8 mouse cellular contexts compared by ENCODE assay signal in genomic region chr4:41506906-41507305, GRCm38 (mm10). TPM values are rescaled to one million over a fixed set of nuclear protein-coding genes. Genes with fewer than 3 reads are reported as not detected.
A peak's percentile ranks its signal among the peaks of the same experiment; 100 is the strongest.
DNase-seq lines count a peak whose midpoint lies in the region; ATAC-seq and TF ChIP-seq lines count a peak whose summit lies in the region.

No protein-coding gene starts in this region.

- H3K36me3 ChIP-seq in embryonic facial prominence, embryonic 14.5 days (ENCODE audit: control insufficient read depth, insufficient read depth, low read length): no peaks in the 10 kb centered on the region
- no peaks in the 10 kb centered on the region for H3K36me3 ChIP-seq in heart, adult 2 months (ENCODE audit: control insufficient read depth, insufficient read depth, low read length)
- H3K36me3 ChIP-seq in kidney, adult 2 months (ENCODE audit: control insufficient read depth, insufficient read depth, low read length): no peaks in the 10 kb centered on the region
- H3K36me3 ChIP-seq in limb, embryonic 14.5 days (ENCODE audit: control insufficient read depth, insufficient read depth, low read length): no peaks in the 10 kb centered on the region
- H3K36me3 ChIP-seq in midbrain, embryonic 15.5 days (replicated peaks): no peaks in the 10 kb centered on the region
- H3K36me3 ChIP-seq in spleen, adult 2 months (ENCODE audit: control insufficient read depth, insufficient read depth, low read length): no peaks in the 10 kb centered on the region

- H3K9ac ChIP-seq in embryonic facial prominence, embryonic 14.5 days (ENCODE audit: low read depth, low read length): peak overlapping the region; percentile 69
- H3K9ac ChIP-seq in heart, adult 2 months (ENCODE audit: low read depth, low read length): peak overlapping the region; percentile 53
- peak overlapping the region; percentile 62 for H3K9ac ChIP-seq in limb, embryonic 14.5 days (ENCODE audit: low read depth, low read length, severe bottlenecking)
- peak overlapping the region; percentile 72 for H3K9ac ChIP-seq in midbrain, embryonic 15.5 days

- no peak for TF ChIP-seq EP300 in heart, adult 2 months (IDR thresholded peaks at IDR 0.05; ENCODE audit: insufficient read depth, low read depth, low read length)

- H3K4me1 ChIP-seq in embryonic facial prominence, embryonic 14.5 days (ENCODE audit: control insufficient read depth, insufficient read depth, low read length): peaks cover 9% of the 10 kb centered on the region; the same call in 1 of the 2 replicates
- H3K4me1 ChIP-seq in heart, adult 2 months (ENCODE audit: control insufficient read depth, insufficient read depth, low read length): peaks cover 6% of the 10 kb centered on the region; the same call in 1 of the 2 replicates
- H3K4me1 ChIP-seq in kidney, adult 2 months (ENCODE audit: control insufficient read depth, insufficient read depth, low read length): peaks cover 8% of the 10 kb centered on the region; the same call in 1 of the 2 replicates
- H3K4me1 ChIP-seq in limb, embryonic 14.5 days (ENCODE audit: control insufficient read depth, insufficient read depth, low read length): peaks cover 13% of the 10 kb centered on the region
- H3K4me1 ChIP-seq in midbrain, embryonic 15.5 days: peaks cover 33% of the 10 kb centered on the region
- peaks cover 10% of the 10 kb centered on the region for H3K4me1 ChIP-seq in spleen, adult 2 months (ENCODE audit: control insufficient read depth, insufficient read depth, insufficient read length)

- 0 out of 2 replicates have a peak, but pooled peaks cover 7% of the 10 kb centered on the region for H3K27me3 ChIP-seq in embryonic facial prominence, embryonic 14.5 days (replicated peaks; ENCODE audit: control insufficient read depth, insufficient read depth, low read length)
- H3K27me3 ChIP-seq in heart, adult 2 months (ENCODE audit: control insufficient read depth, insufficient read depth, low read length): no peaks in the 10 kb centered on the region
- no peaks in the 10 kb centered on the region for H3K27me3 ChIP-seq in kidney, adult 2 months (replicated peaks; ENCODE audit: control insufficient read depth, insufficient read depth, low read length)
- H3K27me3 ChIP-seq in limb, embryonic 14.5 days (ENCODE audit: control insufficient read depth, insufficient read depth, low read length): peaks cover 6% of the 10 kb centered on the region; the same call in 1 of the 2 replicates
- H3K27me3 ChIP-seq in midbrain, embryonic 15.5 days (replicated peaks): 0 out of 2 replicates have a peak, but pooled peaks cover 10% of the 10 kb centered on the region
- peaks cover 3% of the 10 kb centered on the region; the same call in 1 of the 2 replicates for H3K27me3 ChIP-seq in spleen, adult 2 months (ENCODE audit: control insufficient read depth, insufficient read depth, low read length)

- WGBS in embryonic facial prominence, embryonic 14.5 days: 0% methylated on average over 15 of the region's 29 CpGs
- under 1% methylated on average over 29 of the region's 29 CpGs for WGBS in heart, adult 2 months
- WGBS in kidney, adult 2 months: under 1% methylated on average over 29 of the region's 29 CpGs
- WGBS in limb, embryonic 14.5 days: under 1% methylated on average over 28 of the region's 29 CpGs
- WGBS in midbrain, embryonic 15.5 days: 0% methylated on average over 29 of the region's 29 CpGs
- 2% methylated on average over 29 of the region's 29 CpGs for WGBS in spleen, adult 2 months

- H3K9me3 ChIP-seq in embryonic facial prominence, embryonic 14.5 days (ENCODE audit: control insufficient read depth, low read length): no peaks in the 10 kb centered on the region
- H3K9me3 ChIP-seq in limb, embryonic 14.5 days (ENCODE audit: control insufficient read depth, low read length): no peaks in the 10 kb centered on the region
- H3K9me3 ChIP-seq in midbrain, embryonic 15.5 days: no peaks in the 10 kb centered on the region

- H3K27ac ChIP-seq in embryonic facial prominence, embryonic 14.5 days (replicated peaks; ENCODE audit: low read depth, low read length): no peak overlapping the region
- H3K27ac ChIP-seq in heart, adult 2 months: peak overlapping the region; percentile 18; the same call in 1 of the 2 replicates
- no peak overlapping the region; the same call in 1 of the 2 replicates for H3K27ac ChIP-seq in kidney, adult 2 months (ENCODE audit: insufficient read depth, low read depth, low read length)
- no peak overlapping the region for H3K27ac ChIP-seq in limb, embryonic 14.5 days (replicated peaks; ENCODE audit: low read depth, low read length)
- peak overlapping the region; percentile 75 for H3K27ac ChIP-seq in midbrain, embryonic 15.5 days
- H3K27ac ChIP-seq in spleen, adult 2 months (ENCODE audit: insufficient read depth, low read length): no peak overlapping the region

- peak; percentile 74 for ATAC-seq in embryonic facial prominence, embryonic 14.5 days (ENCODE audit: low read depth)
- peak; percentile 81 for ATAC-seq in limb, embryonic 14.5 days (ENCODE audit: low FRiP score, low read depth)
- ATAC-seq in midbrain, embryonic 15.5 days (replicated peaks): peak; percentile 75

- intact Hi-C loops in heart, adult 2 months (cut with DNase I): no loop called here

- peak; percentile 84 for DNase-seq in layer of hippocampus, adult 11-12 months (ENCODE audit: low spot score)
- DNase-seq in layer of hippocampus, adult 9-10 months (ENCODE audit: low spot score): no peak
- peak; percentile 91 for DNase-seq in embryonic facial prominence, embryonic 14.5 days (ENCODE audit: low spot score)
- DNase-seq in heart, adult 2 months: peak; percentile 88 to 93
- DNase-seq in kidney, adult 2 months: peak; percentile 93
- DNase-seq in limb, embryonic 14.5 days (ENCODE audit: low spot score): peak; percentile 88
- DNase-seq in spleen, adult 2 months (ENCODE audit: low read depth in 1 of 2, low spot score in 2 of 2): peak in 1 of 2 experiments; percentile 47

- no peaks in the 10 kb centered on the region for H3K79me2 ChIP-seq in heart, adult 2 months (replicated peaks; ENCODE audit: control insufficient read depth, insufficient read depth, low read length)

- H3K4me3 ChIP-seq in embryonic facial prominence, embryonic 14.5 days (ENCODE audit: low read depth, low read length): peak overlapping the region; percentile 55
- H3K4me3 ChIP-seq in heart, adult 2 months: peak overlapping the region; percentile 58
- peak overlapping the region; percentile 49 for H3K4me3 ChIP-seq in kidney, adult 2 months (ENCODE audit: insufficient read depth, low read depth, low read length)
- H3K4me3 ChIP-seq in limb, embryonic 14.5 days (replicated peaks; ENCODE audit: low read length): peak overlapping the region; percentile 48
- peak overlapping the region; percentile 50 for H3K4me3 ChIP-seq in midbrain, embryonic 15.5 days
- H3K4me3 ChIP-seq in spleen, adult 2 months (ENCODE audit: extremely low read depth, insufficient read depth, insufficient read length): peak overlapping the region; percentile 29

- peak; percentile 52 for TF ChIP-seq CTCF in heart, adult 2 months (IDR thresholded peaks at IDR 0.05)
- TF ChIP-seq CTCF in kidney, adult 2 months (conservative IDR thresholded peaks at IDR 0.05; ENCODE audit: insufficient read depth, insufficient read length, low read depth, low read length): peak; percentile 15; the same call in 1 of the 2 replicates
- no peak for TF ChIP-seq CTCF in spleen, adult 2 months (IDR thresholded peaks at IDR 0.05; ENCODE audit: extremely low read depth, insufficient read depth, insufficient read length, insufficient replicate concordance)

- TF ChIP-seq POLR2A in heart, adult 2 months (IDR thresholded peaks at IDR 0.05; ENCODE audit: insufficient read depth, low read depth, low read length): no peak
- TF ChIP-seq POLR2A in kidney, adult 2 months (IDR thresholded peaks at IDR 0.05; ENCODE audit: low read depth, low read length): no peak
- TF ChIP-seq POLR2A in limb, embryonic 14.5 days (IDR thresholded peaks at IDR 0.05; ENCODE audit: borderline replicate concordance, extremely low read depth, insufficient read depth, insufficient read length): peak; percentile 70; the same call in 1 of the 2 replicates
- no peak for TF ChIP-seq POLR2A in spleen, adult 2 months (IDR thresholded peaks at IDR 0.05; ENCODE audit: low read depth, low read length)

- peak overlapping the region; percentile 95 for H3K4me2 ChIP-seq in embryonic facial prominence, embryonic 14.5 days (ENCODE audit: low read depth, low read length)
- H3K4me2 ChIP-seq in limb, embryonic 14.5 days (replicated peaks; ENCODE audit: low read depth, low read length, severe bottlenecking): peak overlapping the region; percentile 81
- peak overlapping the region; percentile 87 for H3K4me2 ChIP-seq in midbrain, embryonic 15.5 days

RNA-seq across cellular contexts. Expression of gene AI464131, which starts 4.0 kb away (rescaled TPM):
- 12.5 and 13.7 TPM in 2 replicates for polyA plus RNA-seq in embryonic facial prominence, embryonic 14.5 days (2014; fragmentation: Nextera tagmentation; extraction: Ambion mirVana)
- total RNA-seq in heart, adult 2 months (2021): 10 to 100 TPM; 11.6 to 12.0 TPM
- polyA plus RNA-seq in heart, adult 2 months (2012; rRNA removed): 7.6 and 11.0 TPM in 2 replicates
- 23.1 and 26.8 TPM in 2 replicates for polyA plus RNA-seq in kidney, adult 2 months (2012; rRNA removed)
- polyA plus RNA-seq in limb, embryonic 14.5 days (2012; rRNA removed): 5.4 and 5.5 TPM in 2 replicates
- 4.7 and 5.9 TPM in 2 replicates for polyA plus RNA-seq in limb, embryonic 14.5 days (2014; fragmentation: Nextera tagmentation; extraction: Ambion mirVana)
- polyA plus RNA-seq in midbrain, embryonic 15.5 days (2015; fragmentation: Nextera tagmentation; extraction: Ambion mirVana): 6.3 and 8.9 TPM in 2 replicates
- 2.2 and 2.3 TPM in 2 replicates for polyA plus RNA-seq in spleen, adult 2 months (2012; rRNA removed)

RNA-seq across cellular contexts. Expression of gene 1110017D15Rik, which starts 10.2 kb away (rescaled TPM):
- polyA plus RNA-seq in embryonic facial prominence, embryonic 14.5 days (2014; fragmentation: Nextera tagmentation; extraction: Ambion mirVana): 6.0 and 16.3 TPM in 2 replicates
- total RNA-seq in heart, adult 2 months (2021): not detected
- 0.94 and 3.2 TPM in 2 replicates for polyA plus RNA-seq in heart, adult 2 months (2012; rRNA removed)
- polyA plus RNA-seq in kidney, adult 2 months (2012; rRNA removed): 0.11 and 0.42 TPM in 2 replicates
- polyA plus RNA-seq in limb, embryonic 14.5 days (2012; rRNA removed): 0.76 and 0.78 TPM in 2 replicates
- polyA plus RNA-seq in limb, embryonic 14.5 days (2014; fragmentation: Nextera tagmentation; extraction: Ambion mirVana): 0.44 and 0.50 TPM in 2 replicates
- polyA plus RNA-seq in midbrain, embryonic 15.5 days (2015; fragmentation: Nextera tagmentation; extraction: Ambion mirVana): 13.8 and 15.5 TPM in 2 replicates
- polyA plus RNA-seq in spleen, adult 2 months (2012; rRNA removed): 0.15 and 0.16 TPM in 2 replicates

RNA-seq across cellular contexts. Expression of gene Nudt2, which starts 42.0 kb away (rescaled TPM):
- 49.0 and 50.7 TPM in 2 replicates for polyA plus RNA-seq in embryonic facial prominence, embryonic 14.5 days (2014; fragmentation: Nextera tagmentation; extraction: Ambion mirVana)
- total RNA-seq in heart, adult 2 months (2021): 10 to 100 TPM; 27.5 to 30.8 TPM
- 28.9 and 41.9 TPM in 2 replicates for polyA plus RNA-seq in heart, adult 2 months (2012; rRNA removed)
- 28.1 and 34.9 TPM in 2 replicates for polyA plus RNA-seq in kidney, adult 2 months (2012; rRNA removed)
- 19.1 and 32.6 TPM in 2 replicates for polyA plus RNA-seq in limb, embryonic 14.5 days (2012; rRNA removed)
- polyA plus RNA-seq in limb, embryonic 14.5 days (2014; fragmentation: Nextera tagmentation; extraction: Ambion mirVana): 47.7 and 52.8 TPM in 2 replicates
- polyA plus RNA-seq in midbrain, embryonic 15.5 days (2015; fragmentation: Nextera tagmentation; extraction: Ambion mirVana): 65.1 and 66.3 TPM in 2 replicates
- 4.1 and 4.3 TPM in 2 replicates for polyA plus RNA-seq in spleen, adult 2 months (2012; rRNA removed)

RNA-seq across cellular contexts. Expression of gene Kif24, which starts 42.2 kb away (rescaled TPM):
- polyA plus RNA-seq in embryonic facial prominence, embryonic 14.5 days (2014; fragmentation: Nextera tagmentation; extraction: Ambion mirVana): 5.7 and 6.3 TPM in 2 replicates
- total RNA-seq in heart, adult 2 months (2021): under 1 TPM; 0.10 to 0.70 TPM
- 0.29 and 0.41 TPM in 2 replicates for polyA plus RNA-seq in heart, adult 2 months (2012; rRNA removed)
- 0.44 and 0.67 TPM in 2 replicates for polyA plus RNA-seq in kidney, adult 2 months (2012; rRNA removed)
- polyA plus RNA-seq in limb, embryonic 14.5 days (2012; rRNA removed): 7.0 and 7.2 TPM in 2 replicates
- polyA plus RNA-seq in limb, embryonic 14.5 days (2014; fragmentation: Nextera tagmentation; extraction: Ambion mirVana): 4.3 and 4.6 TPM in 2 replicates
- 3.0 and 3.3 TPM in 2 replicates for polyA plus RNA-seq in midbrain, embryonic 15.5 days (2015; fragmentation: Nextera tagmentation; extraction: Ambion mirVana)
- 1.6 and 1.8 TPM in 2 replicates for polyA plus RNA-seq in spleen, adult 2 months (2012; rRNA removed)

Comparison
In these comparisons a context has a peak if more than half of its experiments do, and no peak if none do; other contexts are left out.
1. H3K27ac ChIP-seq: peak in heart, adult 2 months (single experiment) and midbrain, embryonic 15.5 days (single experiment); none in embryonic facial prominence, embryonic 14.5 days (single experiment), kidney, adult 2 months (single experiment), limb, embryonic 14.5 days (single experiment) and spleen, adult 2 months (single experiment).
2. Peak in every context shown above with its lines, with median percentiles within 50 percentile points of each other: ATAC-seq, H3K4me2 ChIP-seq, H3K4me3 ChIP-seq and H3K9ac ChIP-seq.